Mouse (Mus musculus) small intestine, adult 2 months (tissue): ENCODE measurements around the gene Susd4.

ENCODE experiments used
- CTCF ChIP-seq: fragments of 200-500 bp; IDR thresholded peaks from 2 replicates; pipeline ENCODE4 v1.5.1; 2012; ENCODE audit warnings: low read depth, mild to moderate bottlenecking, control low read depth, inconsistent platforms, low read length, moderate library complexity, mixed read lengths; ENCODE audit not compliant: insufficient replicate concordance, insufficient read length; ENCODE audit errors: extremely low read depth
- POLR2A ChIP-seq: fragments of 200-500 bp; IDR thresholded peaks from 2 replicates; pipeline ENCODE4 v1.6.1; 2012; ENCODE audit warnings: low read depth, mild to moderate bottlenecking, control low read depth, inconsistent platforms, low read length, moderate library complexity

GRCm38 (mm10) chr1:182909066-182909465 is 145.4 kb downstream of the Susd4 start:
- TF ChIP-seq CTCF = no peak
- no peak for TF ChIP-seq POLR2A
